Mouse (Mus musculus) urinary bladder, postnatal 10 days (tissue): ENCODE data around the gene Gtf2h1.
"Not testable (repeated sequence)": the region's sequence is repeated elsewhere in the genome, so short reads cannot be mapped to it uniquely, and the experiment has no call there.

Experiments used
- DNase-seq: peaks from one replicate; pipeline ENCODE4 v3.0.0; 2022; ENCODE audit warnings: low spot score

Gtf2h1 gene

DNA sequence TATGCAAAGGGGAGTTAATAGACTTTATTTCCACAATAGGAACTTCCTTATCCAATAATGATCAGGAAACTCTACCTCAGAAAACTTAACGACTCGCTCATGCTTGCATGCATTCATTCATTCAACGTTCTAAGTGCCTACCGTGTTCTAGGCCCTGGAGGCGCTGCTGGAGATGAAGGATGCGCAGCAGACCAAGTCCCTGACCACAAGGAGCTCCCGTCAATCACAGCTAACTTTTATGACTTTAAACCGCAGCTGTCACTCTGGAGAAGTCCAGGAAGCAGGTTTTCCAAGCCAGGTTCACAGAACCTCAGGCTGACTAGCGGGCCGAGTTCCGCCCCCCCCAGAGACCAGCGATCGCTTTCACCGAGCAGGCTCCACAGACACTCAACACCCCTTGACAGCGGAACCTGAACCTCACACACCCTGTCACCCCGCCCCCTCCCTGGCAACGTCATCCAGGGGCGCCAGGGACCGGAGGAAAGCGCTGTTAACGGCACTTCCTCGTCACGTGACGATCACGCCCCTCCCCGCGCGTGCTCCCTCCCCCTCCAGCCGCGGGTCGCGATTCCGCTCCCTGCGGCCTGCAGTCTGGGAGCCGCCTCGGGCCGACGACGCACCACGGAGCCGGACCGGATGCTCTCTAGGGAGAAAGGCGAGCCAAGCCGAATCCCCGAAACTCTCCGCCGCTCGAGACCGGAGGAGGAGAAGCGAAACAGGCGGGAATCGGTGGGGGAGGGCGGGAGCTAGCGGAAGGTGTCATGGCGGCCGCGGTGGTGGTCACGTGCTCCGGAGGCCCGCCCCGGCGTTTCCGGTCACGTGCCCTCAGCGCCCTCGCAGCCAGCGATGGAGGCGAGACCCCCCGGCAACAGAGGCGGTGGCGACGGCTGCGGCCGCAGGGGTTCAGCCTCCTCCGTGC lies at the start of gene Gtf2h1, which contains the start of gene Hps5:
TSS of gene Gtf2h1 (plus strand) at position 817 of the 919 bp plus-strand sequence.
TSS of gene Hps5 (minus strand) at position 778 of the 919 bp plus-strand sequence.
- DNase-seq, result peak; percentile 92

GRCm38 (mm10) chr7:46746381-46746780 lies 49.5 kb upstream of the Gtf2h1 start:
- DNase-seq, result no peak

- no peak for DNase-seq
These were observed 47.4 kb upstream of the Gtf2h1 start for GRCm38 (mm10) chr7:46748459-46748858.

DNA sequence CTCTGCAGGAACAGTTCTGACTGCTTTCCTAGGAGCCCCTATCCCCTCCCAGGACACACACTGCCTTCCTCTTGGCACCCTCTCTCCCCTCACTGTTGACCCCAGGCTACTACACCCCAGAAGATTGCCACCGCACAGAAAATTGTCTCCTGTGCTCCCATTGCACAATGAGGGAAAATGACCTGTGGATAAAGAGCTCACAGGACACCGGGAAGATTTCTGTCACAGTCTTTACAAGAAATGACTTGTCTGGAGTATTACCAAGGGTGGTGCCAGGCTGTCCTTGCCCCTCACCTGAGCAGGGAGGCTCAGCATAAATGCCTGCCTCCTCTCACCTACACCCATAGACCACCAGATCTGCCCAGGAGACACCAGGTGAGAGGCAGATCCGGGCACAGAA lies 44.4 kb upstream of the Gtf2h1 start, which contains the start of gene Saa2:
TSS of gene Saa2 (plus strand) at position 301 of the 400 bp plus-strand sequence.
- no peak for DNase-seq

- no peak for DNase-seq
These were observed 34.7 kb upstream of the Gtf2h1 start for GRCm38 (mm10) chr7:46761049-46761795.

DNA sequence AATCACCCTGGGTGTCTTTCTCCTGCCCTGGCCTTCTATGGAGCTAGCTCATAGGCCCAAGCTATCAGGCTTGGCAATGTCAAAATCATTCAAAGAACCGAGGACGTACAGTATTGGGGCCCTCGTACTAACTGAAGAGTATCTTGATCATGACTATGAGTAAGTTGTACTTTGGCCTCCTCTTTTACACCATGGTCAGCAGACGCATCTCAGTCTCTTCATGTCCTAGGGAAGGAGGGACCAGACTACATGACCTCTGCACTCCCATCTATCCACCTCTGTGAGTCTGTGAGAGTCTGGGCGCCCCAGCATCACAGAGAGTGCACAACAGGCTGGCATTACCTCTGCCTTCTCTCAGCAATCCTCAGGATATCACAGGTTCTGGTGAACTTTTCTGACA lies 33.3 kb upstream of the Gtf2h1 start:
- no peak for DNase-seq

DNA sequence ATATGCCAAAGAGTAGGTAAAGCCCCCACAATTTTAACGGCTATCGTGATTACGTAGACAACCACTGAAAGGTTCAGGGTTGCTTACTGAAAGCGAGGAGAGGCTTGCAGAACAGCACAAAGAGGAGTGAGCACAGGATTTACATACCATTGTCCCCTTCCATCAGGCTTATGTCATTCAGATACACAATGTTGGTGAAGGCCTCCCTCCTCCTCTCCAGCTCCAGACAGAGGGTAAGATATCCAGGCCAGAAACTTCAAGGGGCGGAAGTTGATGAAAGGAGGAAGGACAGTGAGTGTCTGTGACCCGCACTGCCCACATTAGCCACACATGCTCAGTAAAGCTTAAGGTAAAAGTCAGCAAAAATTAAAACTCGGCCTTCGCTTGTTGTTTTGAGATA lies 31.2 kb upstream of the Gtf2h1 start:
- no peak for DNase-seq

- DNase-seq, result no peak
These were observed 28.5 kb upstream of the Gtf2h1 start for GRCm38 (mm10) chr7:46767371-46767770.

GRCm38 (mm10) chr7:46768451-46768850 lies 27.5 kb upstream of the Gtf2h1 start:
- no peak for DNase-seq

GRCm38 (mm10) chr7:46770706-46771105 lies 25.2 kb upstream of the Gtf2h1 start:
- DNase-seq, result no peak

- no peak for DNase-seq
These were observed 6.6 kb upstream of the Gtf2h1 start for GRCm38 (mm10) chr7:46789177-46789849.

DNA sequence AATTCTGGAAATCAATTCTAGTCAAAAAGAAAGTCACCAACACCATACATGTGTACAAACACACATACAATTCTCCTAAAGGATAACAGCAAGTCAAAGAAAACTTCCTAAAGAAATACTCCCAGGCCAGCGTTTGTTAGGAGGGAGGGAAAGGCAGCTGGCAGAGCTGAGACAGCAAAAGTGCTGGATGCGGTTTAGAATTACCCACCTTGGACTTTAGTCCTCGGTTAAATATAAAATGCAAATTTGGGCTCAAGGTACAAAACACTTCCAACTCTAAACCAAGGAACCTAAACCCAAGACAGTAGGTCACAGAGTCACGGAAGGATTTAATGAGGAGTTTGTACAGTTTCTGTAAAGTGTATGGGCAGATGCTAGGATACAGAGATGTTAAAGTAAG lies 2.0 kb upstream of the Gtf2h1 start:
- DNase-seq, result no peak

GRCm38 (mm10) chr7:46796206-46796679 lies 340 bp downstream of the Gtf2h1 start:
- DNase-seq, result no peak

DNA sequence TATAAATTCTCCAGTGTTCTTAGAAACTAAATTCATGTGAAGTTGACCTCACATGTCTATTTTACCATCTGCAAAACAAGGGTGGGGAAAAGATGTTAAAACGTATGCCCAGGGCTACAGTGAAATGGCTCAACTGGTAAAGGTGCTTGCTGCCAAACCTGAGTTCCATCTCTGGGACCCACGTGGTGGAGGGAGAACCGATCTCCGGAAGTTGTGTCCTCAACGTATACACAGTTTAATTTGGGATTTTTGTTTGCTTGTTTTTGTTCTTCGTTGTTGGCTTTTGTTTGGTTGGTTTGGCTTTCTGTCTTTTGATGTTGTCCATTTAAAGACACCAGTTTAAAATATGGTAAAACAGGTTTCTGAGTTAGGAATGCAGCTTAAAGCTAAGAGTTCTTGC lies 876 bp downstream of the Gtf2h1 start:
- no peak for DNase-seq

DNA sequence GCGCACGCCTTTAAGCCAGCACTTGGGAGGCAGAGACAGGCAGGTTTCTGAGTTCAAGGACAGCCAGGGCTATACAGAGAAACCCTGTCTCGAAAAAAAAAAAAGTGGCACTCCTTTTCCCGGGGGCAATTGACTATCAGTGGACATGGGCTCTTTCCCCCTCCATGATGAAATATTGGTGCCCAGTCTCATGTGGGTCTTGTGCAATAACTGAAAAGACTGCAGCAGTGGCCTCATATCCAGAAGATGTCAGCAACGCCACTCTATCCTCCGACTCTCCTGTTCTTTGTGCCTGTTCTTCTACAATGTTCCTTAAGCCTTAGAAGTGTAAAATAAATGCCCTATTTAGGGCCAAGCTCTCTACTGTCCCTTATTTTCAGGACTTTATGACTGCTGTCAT lies 14.4 kb downstream of the Gtf2h1 start:
- DNase-seq, result no peak

GRCm38 (mm10) chr7:46814012-46814411 lies 18.1 kb downstream of the Gtf2h1 start:
- no peak for DNase-seq

DNA sequence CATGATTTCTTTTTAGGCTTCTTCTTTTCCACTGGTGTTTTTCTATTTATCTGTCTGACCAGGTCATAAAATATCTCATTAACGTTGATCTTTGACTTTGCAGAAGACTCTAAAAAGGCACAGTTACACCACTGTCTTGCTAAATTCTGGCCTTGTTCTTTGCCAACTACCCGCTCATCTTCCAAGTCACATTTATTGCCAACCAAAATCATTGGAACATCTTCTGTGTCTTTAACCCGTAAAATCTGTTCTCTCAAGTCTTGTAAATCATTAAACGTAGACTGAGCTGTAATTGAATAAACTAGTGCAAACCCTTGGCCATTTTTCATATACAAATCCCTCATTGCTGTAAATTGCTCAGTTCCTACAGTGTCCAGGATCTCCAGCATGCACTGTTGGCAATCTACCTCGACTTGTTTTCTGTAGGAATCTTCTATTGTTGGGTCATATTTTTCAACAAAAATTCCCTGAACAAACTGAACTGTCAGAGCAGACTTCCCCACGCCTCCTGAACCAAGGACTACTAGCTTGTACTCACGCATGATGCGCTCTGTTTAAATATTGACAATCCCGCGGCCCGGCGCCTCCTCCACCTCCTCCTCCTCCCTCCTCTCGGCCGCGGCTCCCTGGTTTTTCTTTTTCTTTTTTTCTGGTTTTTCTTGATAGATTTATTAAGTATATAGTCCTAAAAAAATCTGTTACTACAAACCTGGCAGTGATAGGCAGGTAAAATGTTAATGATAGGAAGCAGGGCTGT lies 25.2 kb downstream of the Gtf2h1 start:
- DNase-seq, result not testable (repeated sequence)

DNA sequence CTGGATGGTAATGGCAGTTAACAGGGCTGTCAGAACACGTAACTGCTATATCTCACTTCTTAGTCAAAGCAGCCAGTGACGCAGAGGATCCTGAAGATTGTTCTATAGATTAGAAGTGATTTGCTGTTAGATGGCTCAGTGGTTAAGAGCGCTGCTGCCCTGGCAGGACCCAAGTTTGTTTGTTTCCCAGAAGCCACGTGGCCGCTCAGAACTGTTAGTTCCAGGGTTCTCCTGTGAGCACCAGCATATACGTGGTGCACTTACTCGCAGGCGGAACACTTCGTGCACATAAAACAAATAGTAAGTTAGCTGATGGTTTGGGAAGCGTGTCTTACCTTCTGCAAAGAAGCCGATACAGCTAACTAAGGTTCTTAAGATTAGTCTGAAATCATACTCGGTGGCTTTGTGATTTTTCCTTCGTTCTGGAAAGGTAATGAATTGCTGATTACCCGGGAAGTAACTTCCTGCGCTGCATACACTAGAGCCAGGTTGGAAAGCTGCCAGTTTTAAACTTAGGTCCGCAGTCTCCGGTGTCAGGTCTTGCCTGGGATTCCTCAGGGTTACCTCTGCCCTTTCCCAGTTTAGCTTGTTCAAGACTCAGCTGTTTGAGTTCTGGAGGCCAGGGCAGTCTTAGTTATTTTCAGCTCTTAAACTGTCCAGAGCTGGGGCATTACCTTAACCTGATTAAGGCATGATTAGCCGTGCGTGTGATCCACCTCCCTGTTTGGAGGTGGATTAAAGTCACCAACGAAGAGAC lies 31.3 kb downstream of the Gtf2h1 start:
- no peak for DNase-seq

- DNase-seq, result no peak
These were observed 31.9 kb downstream of the Gtf2h1 start for GRCm38 (mm10) chr7:46827803-46828184.

DNA sequence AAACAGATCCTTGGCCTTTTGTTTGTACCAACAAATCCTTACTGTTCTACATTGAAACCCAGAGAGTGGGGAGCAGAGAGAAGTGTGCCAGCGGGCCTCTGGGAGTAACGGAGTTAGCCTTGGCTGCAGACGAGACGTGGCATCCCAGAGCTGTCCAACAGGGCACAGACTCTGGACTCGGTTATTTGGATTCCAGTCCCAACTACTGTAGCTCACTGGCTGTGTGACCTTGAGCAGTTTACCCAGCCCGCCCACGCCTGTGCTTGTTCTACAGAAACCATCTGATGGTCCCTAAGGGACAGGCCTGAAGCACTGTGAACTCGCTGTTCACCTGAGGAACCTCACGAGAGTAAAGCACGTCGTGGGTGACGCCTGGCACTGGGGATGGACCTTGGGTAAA lies 34.0 kb downstream of the Gtf2h1 start:
- DNase-seq, result no peak
